Mouse (Mus musculus): ENCODE data around the gene Cptp. TPM values are rescaled to one million over a fixed set of nuclear protein-coding genes. Genes with fewer than 3 reads are reported as not detected.
A peak's percentile ranks its signal among the peaks of the same experiment; 100 is the strongest.

Gene Cptp
- polyA plus RNA-seq, 1 experiment from 2014 or later, result 22.7 TPM

DNA sequence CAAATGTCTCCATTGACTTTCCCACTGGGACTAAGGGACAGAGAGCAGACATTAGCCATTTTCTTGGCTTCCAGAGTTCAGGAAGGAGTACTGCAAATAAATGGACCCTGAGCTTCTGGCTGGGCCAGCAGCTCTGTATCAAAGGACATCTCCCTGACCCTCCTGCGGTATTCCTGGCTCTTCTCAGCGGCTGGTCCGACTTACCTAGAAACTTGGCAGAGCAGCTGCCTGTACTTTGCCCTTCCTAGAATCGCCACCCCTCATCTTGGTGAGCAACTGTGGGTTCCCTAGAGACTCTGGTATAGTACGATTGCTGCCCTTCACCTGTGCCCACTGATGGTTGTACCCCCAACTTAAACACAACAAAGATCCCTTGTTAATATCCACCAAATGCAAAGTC is 26.0 kb downstream of the Cptp start:
- no peak overlapping the region for H3K27ac ChIP-seq (ENCODE audit: low read depth, low read length)
- H3K27me3 ChIP-seq (ENCODE audit: control insufficient read depth, insufficient read depth, low read length), result 0 out of 2 replicates have a peak, but pooled peaks cover 3% of the 10 kb centered on the region
- H3K4me1 ChIP-seq (replicated peaks; ENCODE audit: control insufficient read depth, insufficient read depth, low read length), result peaks cover 14% of the 10 kb centered on the region
- no peak overlapping the region for H3K4me3 ChIP-seq (ENCODE audit: low read depth, low read length)
- no peaks in the 10 kb centered on the region for H3K36me3 ChIP-seq (ENCODE audit: control insufficient read depth, insufficient read depth, low read length)
- ATAC-seq (ENCODE audit: low FRiP score), result no peak
- H3K9ac ChIP-seq (ENCODE audit: low read depth, low read length), result no peak overlapping the region
- no peak overlapping the region for H3K4me2 ChIP-seq (replicated peaks; ENCODE audit: low read depth, low read length)
- 92% methylated on average over 5 of the region's 5 CpGs for WGBS
- DNase-seq (ENCODE audit: low spot score), result no peak
- H3K9me3 ChIP-seq (ENCODE audit: control insufficient read depth, low read length), result no peaks in the 10 kb centered on the region

DNA sequence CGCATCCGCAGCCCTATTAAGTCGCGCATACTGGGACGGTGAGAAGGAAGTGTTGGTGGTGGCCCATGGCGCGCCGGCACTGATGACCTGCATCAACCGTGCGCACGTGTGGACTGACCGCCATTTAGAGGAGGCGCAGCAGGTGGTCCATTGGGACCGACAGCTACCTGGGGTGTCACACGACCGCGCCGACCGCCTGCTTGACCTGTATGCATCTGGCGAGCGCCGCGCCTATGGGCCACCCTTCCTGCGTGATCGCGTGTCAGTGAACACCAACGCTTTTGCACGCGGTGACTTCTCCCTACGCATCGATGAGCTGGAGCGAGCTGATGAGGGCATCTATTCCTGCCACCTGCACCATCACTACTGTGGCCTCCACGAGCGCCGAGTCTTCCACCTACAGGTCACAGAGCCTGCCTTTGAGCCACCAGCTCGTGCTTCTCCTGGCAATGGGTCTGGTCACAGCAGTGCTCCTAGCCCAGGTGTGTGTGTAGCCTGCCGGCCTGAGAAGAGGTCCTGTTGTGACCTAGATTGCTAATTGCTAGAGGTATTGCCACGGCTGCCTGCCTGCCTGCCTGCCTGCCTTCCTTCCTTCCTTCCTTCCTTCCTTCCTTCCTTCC is 27.5 kb downstream of the Cptp start:
- 36% methylated on average over 38 of the region's 38 CpGs for WGBS
- Histone ChIP-seq H3K27ac (ENCODE audit: low read depth, low read length) (no peak overlapping the region), H3K9me3 (ENCODE audit: control insufficient read depth, low read length) (no peaks in the 10 kb centered on the region), H3K4me2 (replicated peaks; ENCODE audit: low read depth, low read length) (peak overlapping the region; percentile 62), H3K36me3 (ENCODE audit: control insufficient read depth, insufficient read depth, low read length) (no peaks in the 10 kb centered on the region), H3K4me3 (ENCODE audit: low read depth, low read length) (0 out of 2 replicates have a peak overlapping the region, but pooled peaks have one; percentile 10), H3K9ac (ENCODE audit: low read depth, low read length) (0 out of 2 replicates have a peak overlapping the region, but pooled peaks have one; percentile 15), H3K27me3 (ENCODE audit: control insufficient read depth, insufficient read depth, low read length) (0 out of 2 replicates have a peak, but pooled peaks cover 3% of the 10 kb centered on the region), H3K4me1 (replicated peaks; ENCODE audit: control insufficient read depth, insufficient read depth, low read length) (peaks cover 14% of the 10 kb centered on the region)
- ATAC-seq (ENCODE audit: low FRiP score) (no peak; the same call in 1 of the 2 replicates), DNase-seq (ENCODE audit: low spot score) (no peak)

DNA sequence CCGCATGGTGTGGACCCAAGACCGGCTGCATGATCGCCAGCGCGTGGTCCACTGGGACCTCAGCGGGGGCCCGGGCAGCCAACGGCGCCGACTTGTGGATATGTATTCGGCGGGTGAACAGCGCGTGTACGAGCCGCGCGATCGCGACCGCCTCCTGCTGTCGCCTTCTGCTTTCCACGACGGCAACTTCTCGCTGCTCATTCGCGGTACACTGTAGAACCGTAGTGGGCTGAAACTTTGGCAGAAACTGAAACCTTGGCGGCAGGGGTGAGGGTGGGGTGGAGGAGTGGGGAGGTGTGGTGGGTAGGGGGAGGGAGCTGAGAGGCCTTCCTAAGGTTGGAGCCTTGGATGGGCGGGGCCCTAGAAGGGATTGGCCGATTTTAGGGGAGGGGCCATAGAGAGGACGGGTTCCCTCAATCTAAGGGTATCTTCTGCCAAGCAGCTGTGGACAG is 28.2 kb downstream of the Cptp start:
- peak overlapping the region; percentile 21 for H3K4me3 ChIP-seq (ENCODE audit: low read depth, low read length)
- H3K27ac ChIP-seq (ENCODE audit: low read depth, low read length), result no peak overlapping the region
- peak; percentile 65 for DNase-seq (ENCODE audit: low spot score)
- H3K9ac ChIP-seq (ENCODE audit: low read depth, low read length), result peak overlapping the region; percentile 21; the same call in 1 of the 2 replicates
- no peaks in the 10 kb centered on the region for H3K9me3 ChIP-seq (ENCODE audit: control insufficient read depth, low read length)
- 0 out of 2 replicates have a peak, but pooled peaks cover 3% of the 10 kb centered on the region for H3K27me3 ChIP-seq (ENCODE audit: control insufficient read depth, insufficient read depth, low read length)
- peak overlapping the region; percentile 62 for H3K4me2 ChIP-seq (replicated peaks; ENCODE audit: low read depth, low read length)
- H3K36me3 ChIP-seq (ENCODE audit: control insufficient read depth, insufficient read depth, low read length), result no peaks in the 10 kb centered on the region
- ATAC-seq (ENCODE audit: low FRiP score), result peak; percentile 51
- peaks cover 14% of the 10 kb centered on the region for H3K4me1 ChIP-seq (replicated peaks; ENCODE audit: control insufficient read depth, insufficient read depth, low read length)
- WGBS, result under 1% methylated on average over 32 of the region's 32 CpGs

DNA sequence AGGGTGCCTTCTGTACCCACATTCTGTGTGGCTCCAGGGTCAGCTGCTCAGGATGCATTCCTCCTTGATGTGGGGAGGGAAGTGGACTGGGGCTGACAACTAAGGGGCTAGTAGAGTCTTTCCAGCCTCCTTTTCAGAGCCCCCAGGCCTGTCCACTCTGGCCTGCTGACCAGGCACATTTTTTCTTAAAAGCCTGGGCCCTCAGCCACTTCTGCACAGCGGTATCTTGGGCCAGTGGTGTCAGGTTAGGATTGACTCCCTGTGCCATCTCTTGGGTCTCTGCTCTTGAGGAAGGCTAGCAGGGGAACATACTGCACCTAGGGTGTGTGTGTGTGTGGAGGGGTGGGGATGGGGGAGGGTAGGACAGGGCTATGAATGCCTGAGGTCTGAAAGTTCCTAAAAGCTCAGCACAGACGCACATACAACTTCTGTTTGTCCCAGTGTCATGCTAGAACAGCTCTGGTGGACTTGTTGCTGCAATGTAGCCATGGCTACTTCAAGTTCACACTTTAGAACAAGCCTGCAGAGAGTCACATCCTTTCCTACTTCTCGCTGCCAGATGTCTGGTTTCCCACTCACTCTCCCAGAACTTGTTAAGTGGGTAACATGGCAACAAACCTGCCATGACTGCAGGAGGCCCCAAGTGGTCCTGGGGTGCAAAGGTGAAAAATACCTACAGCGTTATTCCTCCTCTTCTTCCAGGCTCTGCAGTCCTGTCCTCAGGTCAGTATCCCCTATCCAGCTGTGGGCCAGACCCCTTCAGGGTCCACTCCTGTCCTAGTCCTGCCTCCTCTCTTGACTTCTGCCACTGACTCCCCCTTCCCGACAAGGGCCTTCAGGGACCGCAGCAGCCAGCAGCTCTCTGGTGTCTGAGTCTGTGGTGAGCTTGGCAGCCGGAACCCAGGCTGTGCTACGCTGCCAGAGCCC is 28.9 kb downstream of the Cptp start:
- H3K27ac ChIP-seq (ENCODE audit: low read depth, low read length), result peak overlapping the region; percentile 36; the same call in 1 of the 2 replicates
- H3K27me3 ChIP-seq (ENCODE audit: control insufficient read depth, insufficient read depth, low read length), result 0 out of 2 replicates have a peak, but pooled peaks cover 3% of the 10 kb centered on the region
- no peaks in the 10 kb centered on the region for H3K36me3 ChIP-seq (ENCODE audit: control insufficient read depth, insufficient read depth, low read length)
- peak overlapping the region; percentile 53 for H3K9ac ChIP-seq (ENCODE audit: low read depth, low read length)
- no peaks in the 10 kb centered on the region for H3K9me3 ChIP-seq (ENCODE audit: control insufficient read depth, low read length)
- DNase-seq (ENCODE audit: low spot score) (peak; percentile 18), ATAC-seq (ENCODE audit: low FRiP score) (peak; percentile 26; the same call in 1 of the 2 replicates)
- WGBS, result 8% methylated on average over 8 of the region's 8 CpGs
- peaks cover 14% of the 10 kb centered on the region for H3K4me1 ChIP-seq (replicated peaks; ENCODE audit: control insufficient read depth, insufficient read depth, low read length)
- H3K4me2 ChIP-seq (replicated peaks; ENCODE audit: low read depth, low read length), result peak overlapping the region; percentile 62
- H3K4me3 ChIP-seq (ENCODE audit: low read depth, low read length), result peak overlapping the region; percentile 21

DNA sequence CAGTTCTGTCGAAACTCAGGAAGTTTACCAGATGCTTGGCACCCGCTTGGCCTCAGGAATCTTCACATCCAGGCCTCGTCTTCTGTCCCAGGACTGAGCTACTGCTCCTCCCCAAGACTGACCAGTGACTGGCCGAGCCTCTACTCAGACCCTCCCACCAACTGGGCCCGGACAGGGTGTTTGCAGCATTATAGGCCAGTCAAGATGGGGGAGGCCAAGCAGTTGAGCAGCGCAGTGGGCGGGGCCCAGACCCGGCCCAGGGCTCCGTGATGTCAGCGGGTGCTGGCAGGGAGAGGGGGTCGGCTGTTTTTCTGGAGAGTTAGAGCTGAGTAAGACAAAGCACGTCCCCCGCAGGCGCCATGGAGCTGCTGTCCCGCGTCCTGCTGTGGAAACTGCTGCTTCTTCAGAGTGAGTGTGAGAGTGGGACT is 29.7 kb downstream of the Cptp start, which contains the start of gene Mxra8:
Gene Mxra8, plus strand, starts transcription at position 198 of the 428 bp plus-strand sequence.
- Histone ChIP-seq H3K9me3 (ENCODE audit: control insufficient read depth, low read length) (no peaks in the 10 kb centered on the region), H3K4me2 (replicated peaks; ENCODE audit: low read depth, low read length) (peak within 1 kb of the TSS; percentile 62), H3K36me3 (ENCODE audit: control insufficient read depth, insufficient read depth, low read length) (no peaks in the 10 kb centered on the region), H3K27ac (ENCODE audit: low read depth, low read length) (peak within 1 kb of the TSS; percentile 36; the same call in 1 of the 2 replicates), H3K4me1 (replicated peaks; ENCODE audit: control insufficient read depth, insufficient read depth, low read length) (peaks cover 14% of the 10 kb centered on the region), H3K4me3 (ENCODE audit: low read depth, low read length) (peak within 1 kb of the TSS; percentile 21), H3K9ac (ENCODE audit: low read depth, low read length) (peak within 1 kb of the TSS; percentile 53), H3K27me3 (ENCODE audit: control insufficient read depth, insufficient read depth, low read length) (0 out of 2 replicates have a peak, but pooled peaks cover 3% of the 10 kb centered on the region)
- peak; percentile 83 for ATAC-seq (ENCODE audit: low FRiP score)
- peak; percentile 79 for DNase-seq (ENCODE audit: low spot score)
- 3% methylated on average over 16 of the region's 16 CpGs for WGBS

DNA sequence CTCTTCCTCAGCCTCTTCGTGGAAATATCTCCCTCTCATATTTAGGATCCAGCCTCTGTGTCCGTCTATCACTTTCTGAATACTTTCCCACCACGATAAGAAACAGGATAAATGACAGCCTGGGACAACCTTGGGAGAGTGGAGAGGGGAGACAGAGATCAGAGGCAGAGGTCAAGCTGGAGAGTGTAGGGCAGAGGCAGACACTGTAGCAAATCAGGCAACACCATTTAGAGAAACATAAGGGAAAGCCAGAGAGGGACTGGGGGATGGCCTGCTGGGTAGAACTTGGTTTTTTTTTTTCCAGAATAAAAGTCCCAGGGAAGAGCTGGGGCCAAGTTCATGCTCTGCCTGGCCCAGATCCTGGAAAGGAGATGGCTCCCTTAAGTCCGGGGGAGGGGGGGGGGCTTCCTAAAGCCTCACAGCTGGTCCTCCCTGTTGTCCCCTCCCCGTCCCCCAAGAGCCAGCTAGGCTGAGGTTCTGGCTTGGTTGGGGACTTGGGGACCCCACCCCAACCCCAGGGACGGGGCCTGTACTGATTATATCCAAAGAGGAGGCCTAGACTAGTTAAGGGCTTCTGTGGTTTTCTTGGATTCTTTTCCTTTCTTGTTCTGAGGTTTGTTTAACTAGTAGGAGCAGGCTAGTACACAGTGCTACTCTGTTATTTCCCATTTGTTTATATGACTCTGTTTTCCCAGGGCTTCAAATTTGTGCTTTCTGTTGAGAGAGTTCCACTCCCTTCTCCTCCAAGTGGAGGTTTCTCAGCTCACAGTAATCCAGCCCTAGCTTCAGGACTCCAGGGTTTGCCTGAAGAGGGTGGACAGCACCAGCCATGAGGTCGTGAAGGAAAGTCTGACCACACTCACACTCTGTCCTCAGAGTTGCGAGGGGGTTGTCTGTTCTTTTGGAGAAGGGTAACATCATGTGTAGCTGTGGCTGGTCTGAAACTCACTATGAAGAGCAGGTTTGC is 30.8 kb downstream of the Cptp start:
- Histone ChIP-seq H3K36me3 (ENCODE audit: control insufficient read depth, insufficient read depth, low read length) (no peaks in the 10 kb centered on the region), H3K4me1 (replicated peaks; ENCODE audit: control insufficient read depth, insufficient read depth, low read length) (peaks cover 14% of the 10 kb centered on the region), H3K27ac (ENCODE audit: low read depth, low read length) (no peak overlapping the region), H3K27me3 (ENCODE audit: control insufficient read depth, insufficient read depth, low read length) (0 out of 2 replicates have a peak, but pooled peaks cover 3% of the 10 kb centered on the region), H3K4me3 (ENCODE audit: low read depth, low read length) (no peak overlapping the region), H3K9ac (ENCODE audit: low read depth, low read length) (no peak overlapping the region), H3K9me3 (ENCODE audit: control insufficient read depth, low read length) (no peaks in the 10 kb centered on the region), H3K4me2 (replicated peaks; ENCODE audit: low read depth, low read length) (no peak overlapping the region)
- no peak for DNase-seq (ENCODE audit: low spot score)
- WGBS, result 59% methylated on average over 8 of the region's 8 CpGs
- no peak for ATAC-seq (ENCODE audit: low FRiP score)

DNA sequence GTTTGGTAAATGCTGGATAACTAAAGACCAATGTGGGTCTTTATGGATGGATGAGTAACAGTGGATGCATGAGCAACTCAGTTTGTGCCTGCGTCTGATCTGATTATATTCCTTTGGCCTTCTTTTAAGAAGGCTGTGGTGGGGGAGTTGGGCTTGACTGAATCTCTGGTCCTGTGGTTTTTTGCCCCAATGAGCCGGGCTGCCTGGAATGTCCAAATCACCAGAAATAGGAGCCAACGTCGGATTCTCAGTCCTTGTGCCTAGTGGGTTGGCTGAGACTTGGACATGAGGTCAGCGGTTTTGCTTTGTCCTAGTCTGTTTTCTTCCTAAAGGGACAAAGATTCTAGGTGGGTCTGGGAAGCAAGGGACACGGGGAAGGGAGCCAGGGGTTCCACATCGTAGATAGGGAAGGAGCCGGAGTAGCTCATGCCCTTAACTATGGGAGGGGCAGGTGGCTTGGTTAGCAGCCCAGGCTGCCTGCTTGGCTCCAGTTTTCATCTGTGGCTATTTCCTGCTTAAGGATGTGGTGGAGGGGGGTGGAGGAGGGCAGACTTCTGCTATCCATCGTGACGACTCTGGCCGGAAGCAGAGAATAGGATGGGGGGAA is 31.7 kb downstream of the Cptp start:
- Histone ChIP-seq H3K4me2 (replicated peaks; ENCODE audit: low read depth, low read length) (no peak overlapping the region), H3K9me3 (ENCODE audit: control insufficient read depth, low read length) (no peaks in the 10 kb centered on the region), H3K4me3 (ENCODE audit: low read depth, low read length) (no peak overlapping the region), H3K27me3 (ENCODE audit: control insufficient read depth, insufficient read depth, low read length) (0 out of 2 replicates have a peak, but pooled peaks cover 3% of the 10 kb centered on the region), H3K36me3 (ENCODE audit: control insufficient read depth, insufficient read depth, low read length) (no peaks in the 10 kb centered on the region; the same call in 1 of the 2 replicates), H3K4me1 (replicated peaks; ENCODE audit: control insufficient read depth, insufficient read depth, low read length) (peaks cover 14% of the 10 kb centered on the region), H3K27ac (ENCODE audit: low read depth, low read length) (no peak overlapping the region), H3K9ac (ENCODE audit: low read depth, low read length) (no peak overlapping the region)
- ATAC-seq (ENCODE audit: low FRiP score), result no peak
- no peak for DNase-seq (ENCODE audit: low spot score)
- 82% methylated on average over 11 of the region's 11 CpGs for WGBS
